Mouse (Mus musculus): Measurements from ENCODE around the gene Zfp128. TPM values are rescaled to one million over a fixed set of nuclear protein-coding genes. Genes with fewer than 3 reads are reported as not detected.
"Not testable (repeated sequence)": the region's sequence is repeated elsewhere in the genome, so short reads cannot be mapped to it uniquely, and the experiment has no call there.

The Zfp128 gene
- 0.65 and 0.85 TPM in 2 replicates for polyA plus RNA-seq (2012; rRNA removed)

- H3K27me3 ChIP-seq (ENCODE audit: control insufficient read depth, insufficient read depth, low read length), result no peaks in the 10 kb centered on the region
- DNase-seq (ENCODE audit: low read depth in 1 of 2, low spot score in 2 of 2), result peak; percentile 77 to 94
- H3K36me3 ChIP-seq (ENCODE audit: control insufficient read depth, insufficient read depth, low read length), result peaks cover 1% of the 10 kb centered on the region; the same call in 1 of the 2 replicates
- TF ChIP-seq CTCF (IDR thresholded peaks at IDR 0.05; ENCODE audit: extremely low read depth, insufficient read depth, insufficient read length, insufficient replicate concordance) (no peak), POLR2A (IDR thresholded peaks at IDR 0.05; ENCODE audit: low read depth, low read length) (no peak)
- peak within 1 kb of the TSS; percentile 66 for H3K4me3 ChIP-seq (ENCODE audit: extremely low read depth, insufficient read depth, insufficient read length)
- WGBS, result under 1% methylated on average over 35 of the region's 35 CpGs
- peaks cover 6% of the 10 kb centered on the region; the same call in 1 of the 2 replicates for H3K4me1 ChIP-seq (ENCODE audit: control insufficient read depth, insufficient read depth, insufficient read length)
- no peak within 1 kb of the TSS for H3K27ac ChIP-seq (ENCODE audit: insufficient read depth, low read length)
These were observed at the start of gene Zfp128 for GRCm38 (mm10) chr7:12880911-12881660. Gene Zfp128, plus strand, starts transcription at chr7:12881177.

- Histone ChIP-seq H3K4me3 (ENCODE audit: extremely low read depth, insufficient read depth, insufficient read length) (peak within 1 kb of the TSS; percentile 79), H3K27me3 (ENCODE audit: control insufficient read depth, insufficient read depth, low read length) (no peaks in the 10 kb centered on the region), H3K27ac (ENCODE audit: insufficient read depth, low read length) (peak within 1 kb of the TSS; percentile 89), H3K36me3 (ENCODE audit: control insufficient read depth, insufficient read depth, low read length) (peaks cover 20% of the 10 kb centered on the region), H3K4me1 (ENCODE audit: control insufficient read depth, insufficient read depth, insufficient read length) (peaks cover 4% of the 10 kb centered on the region; the same call in 1 of the 2 replicates)
- DNase-seq (ENCODE audit: low read depth in 1 of 2, low spot score in 2 of 2), result peak; percentile 84 to 90
- 1% methylated on average over 47 of the region's 47 CpGs for WGBS
- TF ChIP-seq CTCF (IDR thresholded peaks at IDR 0.05; ENCODE audit: extremely low read depth, insufficient read depth, insufficient read length, insufficient replicate concordance) (no peak), POLR2A (IDR thresholded peaks at IDR 0.05; ENCODE audit: low read depth, low read length) (peak; percentile 79)
These were observed 46.5 kb upstream of the Zfp128 start, which contains the start of gene Zfp110 for GRCm38 (mm10) chr7:12834162-12835120. Gene Zfp110, plus strand, starts transcription at chr7:12834761.

GRCm38 (mm10) chr7:12835193-12835671 lies 45.7 kb upstream of the Zfp128 start:
- peaks cover 4% of the 10 kb centered on the region; the same call in 1 of the 2 replicates for H3K4me1 ChIP-seq (ENCODE audit: control insufficient read depth, insufficient read depth, insufficient read length)
- peaks cover 25% of the 10 kb centered on the region for H3K36me3 ChIP-seq (ENCODE audit: control insufficient read depth, insufficient read depth, low read length)
- WGBS, result 35% methylated on average over 13 of the region's 13 CpGs
- H3K27me3 ChIP-seq (ENCODE audit: control insufficient read depth, insufficient read depth, low read length), result no peaks in the 10 kb centered on the region
- peak overlapping the region; percentile 79 for H3K4me3 ChIP-seq (ENCODE audit: extremely low read depth, insufficient read depth, insufficient read length)
- peak in 1 of 2 experiments; percentile 5 for DNase-seq (ENCODE audit: low read depth in 1 of 2, low spot score in 2 of 2)
- H3K27ac ChIP-seq (ENCODE audit: insufficient read depth, low read length), result peak overlapping the region; percentile 89
- TF ChIP-seq POLR2A (IDR thresholded peaks at IDR 0.05; ENCODE audit: low read depth, low read length), result no peak
- no peak for TF ChIP-seq CTCF (IDR thresholded peaks at IDR 0.05; ENCODE audit: extremely low read depth, insufficient read depth, insufficient read length, insufficient replicate concordance)

GRCm38 (mm10) chr7:12835779-12836178 lies 45.2 kb upstream of the Zfp128 start:
- Histone ChIP-seq H3K4me3 (ENCODE audit: extremely low read depth, insufficient read depth, insufficient read length) (0 out of 2 replicates have a peak overlapping the region, but pooled peaks have one; percentile 79), H3K27ac (ENCODE audit: insufficient read depth, low read length) (no peak overlapping the region), H3K27me3 (ENCODE audit: control insufficient read depth, insufficient read depth, low read length) (no peaks in the 10 kb centered on the region), H3K4me1 (ENCODE audit: control insufficient read depth, insufficient read depth, insufficient read length) (peaks cover 4% of the 10 kb centered on the region; the same call in 1 of the 2 replicates), H3K36me3 (ENCODE audit: control insufficient read depth, insufficient read depth, low read length) (peaks cover 27% of the 10 kb centered on the region)
- DNase-seq (ENCODE audit: low read depth in 1 of 2, low spot score in 2 of 2), result no peak
- WGBS, result 96% methylated on average over 4 of the region's 4 CpGs
- no peak for TF ChIP-seq POLR2A (IDR thresholded peaks at IDR 0.05; ENCODE audit: low read depth, low read length)
- TF ChIP-seq CTCF (IDR thresholded peaks at IDR 0.05; ENCODE audit: extremely low read depth, insufficient read depth, insufficient read length, insufficient replicate concordance), result no peak

GRCm38 (mm10) chr7:12874301-12874700 lies 6.7 kb upstream of the Zfp128 start:
- TF ChIP-seq POLR2A (IDR thresholded peaks at IDR 0.05; ENCODE audit: low read depth, low read length), result no peak
- TF ChIP-seq CTCF (IDR thresholded peaks at IDR 0.05; ENCODE audit: extremely low read depth, insufficient read depth, insufficient read length, insufficient replicate concordance), result no peak
- 9% methylated on average over 3 of the region's 3 CpGs for WGBS
- peak in 1 of 2 experiments; percentile 30 for DNase-seq (ENCODE audit: low read depth in 1 of 2, low spot score in 2 of 2)

GRCm38 (mm10) chr7:12880036-12880435 lies 941 bp upstream of the Zfp128 start:
- Histone ChIP-seq H3K27ac (ENCODE audit: insufficient read depth, low read length) (no peak overlapping the region), H3K4me1 (ENCODE audit: control insufficient read depth, insufficient read depth, insufficient read length) (peaks cover 6% of the 10 kb centered on the region; the same call in 1 of the 2 replicates), H3K4me3 (ENCODE audit: extremely low read depth, insufficient read depth, insufficient read length) (no peak overlapping the region), H3K27me3 (ENCODE audit: control insufficient read depth, insufficient read depth, low read length) (no peaks in the 10 kb centered on the region), H3K36me3 (ENCODE audit: control insufficient read depth, insufficient read depth, low read length) (no peaks in the 10 kb centered on the region; the same call in 1 of the 2 replicates)
- no peak for DNase-seq (ENCODE audit: low read depth in 1 of 2, low spot score in 2 of 2)
- no peak for TF ChIP-seq POLR2A (IDR thresholded peaks at IDR 0.05; ENCODE audit: low read depth, low read length)
- no peak for TF ChIP-seq CTCF (IDR thresholded peaks at IDR 0.05; ENCODE audit: extremely low read depth, insufficient read depth, insufficient read length, insufficient replicate concordance)

More at GRCm38 (mm10) chr7:12874301-12874700, 6.7 kb upstream of the Zfp128 start:
- no peaks in the 10 kb centered on the region for H3K4me1 ChIP-seq (ENCODE audit: control insufficient read depth, insufficient read depth, insufficient read length)
- H3K27me3 ChIP-seq (ENCODE audit: control insufficient read depth, insufficient read depth, low read length), result no peaks in the 10 kb centered on the region
- no peaks in the 10 kb centered on the region for H3K36me3 ChIP-seq (ENCODE audit: control insufficient read depth, insufficient read depth, low read length)
- no peak overlapping the region for H3K4me3 ChIP-seq (ENCODE audit: extremely low read depth, insufficient read depth, insufficient read length)
- no peak overlapping the region for H3K27ac ChIP-seq (ENCODE audit: insufficient read depth, low read length)

- H3K27ac ChIP-seq (ENCODE audit: insufficient read depth, low read length); DNase-seq (ENCODE audit: low read depth in 1 of 2, low spot score in 2 of 2); H3K4me1 ChIP-seq (ENCODE audit: control insufficient read depth, insufficient read depth, insufficient read length); H3K36me3 ChIP-seq (ENCODE audit: control insufficient read depth, insufficient read depth, low read length); H3K27me3 ChIP-seq (ENCODE audit: control insufficient read depth, insufficient read depth, low read length): not testable (repeated sequence)
- 35% methylated on average over 8 of the region's 8 CpGs for WGBS
- peak overlapping the region; percentile 57 for H3K4me3 ChIP-seq (ENCODE audit: extremely low read depth, insufficient read depth, insufficient read length)
These were observed 480 bp upstream of the Zfp128 start for GRCm38 (mm10) chr7:12880497-12880896.

Measured in spleen, adult 2 months (tissue).